ENCODE assay signal across 27 mouse cellular contexts in the genomic region with DNA sequence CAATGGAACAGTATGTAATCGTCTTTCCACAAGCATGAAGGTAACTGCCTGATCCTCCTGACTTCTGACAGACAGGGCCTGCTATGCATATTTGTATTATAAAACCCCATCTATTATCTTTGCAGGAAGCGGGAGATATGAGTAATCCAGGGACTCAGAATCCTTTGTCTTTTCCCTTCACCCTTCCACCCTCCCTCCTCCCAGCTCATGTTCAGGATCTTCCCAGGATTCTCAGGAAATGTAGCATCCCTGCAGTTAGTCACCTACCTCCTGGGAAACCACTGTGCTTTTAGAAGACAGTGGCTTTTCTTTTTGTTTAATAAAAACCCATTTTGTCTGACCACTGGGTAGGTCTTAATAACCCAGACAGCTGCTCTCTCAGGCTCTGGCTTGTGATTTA.
DNase-seq lines count a peak whose midpoint lies in the region; ATAC-seq and TF ChIP-seq lines count a peak whose summit lies in the region.
"Had no signal": no experiment of that assay in that cellular context is flagged by ENCODE, and none has a peak within 500 bp of the region (broad histone marks: within the 10 kb centered on the region; RNA-seq: fewer than 3 reads in every experiment).

No protein-coding gene starts in this region.

- intact Hi-C loops in gastrocnemius, adult 2 months (cut with DNase I): loop anchor here (10.0 kb wide), 2 partner anchors 137 to 317 kb away; no protein-coding TSS in a partner anchor
- intact Hi-C loops in gastrocnemius, postnatal 14 days (cut with DNase I; ENCODE audit: low total_unique reads): no loop called here
- intact Hi-C loops in heart, postnatal 14 days (cut with DNase I): loop anchor here (10.0 kb wide), 1 partner anchor 137 kb away; no protein-coding TSS in a partner anchor

- H3K36me3 ChIP-seq in heart, postnatal 0 days (replicated peaks; ENCODE audit: control insufficient read depth, insufficient read depth, low read length): peaks cover 49% of the 10 kb centered on the region
- H3K36me3 ChIP-seq in stomach, embryonic 14.5 days (ENCODE audit: control insufficient read depth, insufficient read depth, low read length): peaks cover 7% of the 10 kb centered on the region; the same call in 1 of the 2 replicates
- H3K36me3 ChIP-seq: midbrain, embryonic 13.5 days had no signal

- H3K4me2 ChIP-seq in heart, postnatal 0 days (ENCODE audit: low read depth, low read length): no peak overlapping the region
- no peak overlapping the region for H3K4me2 ChIP-seq in stomach, embryonic 14.5 days (replicated peaks; ENCODE audit: low read depth, low read length)
- H3K4me2 ChIP-seq: heart, embryonic 11.5 days; hindbrain, embryonic 13.5 days; liver, embryonic 12.5 days; midbrain, embryonic 13.5 days had no signal

- TF ChIP-seq CTCF in gastrocnemius, adult 2 months (IDR thresholded peaks at IDR 0.05): no peak
- no peak for TF ChIP-seq CTCF in heart, postnatal 0 days (IDR thresholded peaks at IDR 0.05; ENCODE audit: low read depth)

- no peak for DNase-seq in gastrocnemius, adult 2 months
- DNase-seq in gastrocnemius, postnatal 14 days: no peak
- no peak for DNase-seq in heart, postnatal 0 days (ENCODE audit: low spot score)
- DNase-seq in heart, postnatal 14 days: no peak
- peak; percentile 42 for DNase-seq in brain, adult 2 months (ENCODE audit: low read depth, low spot score)
- no peak for DNase-seq in frontal cortex, postnatal 14 days (ENCODE audit: low spot score in 2 of 2)
- DNase-seq: adrenal gland, postnatal 25 days; cerebellum, adult 2 months; cerebellum, postnatal 25 days; forebrain, postnatal 0 days; heart, postnatal 4 days; kidney, adult 9 months; kidney, postnatal 10 days; layer of hippocampus, postnatal 36 days; left cerebral cortex, postnatal 4 days; liver, postnatal 0 days; lung, postnatal 4 days had no signal

- no peak overlapping the region for H3K4me3 ChIP-seq in gastrocnemius, adult 2 months
- no peak overlapping the region for H3K4me3 ChIP-seq in heart, postnatal 0 days (ENCODE audit: low read depth, low read length)
- H3K4me3 ChIP-seq in stomach, embryonic 14.5 days (ENCODE audit: low read depth, low read length): no peak overlapping the region
- H3K4me3 ChIP-seq: erythroblast, embryonic 14.5 days; hindbrain, embryonic 13.5 days; liver, embryonic 12.5 days; megakaryocyte, embryonic 14.5 days; midbrain, embryonic 13.5 days had no signal

- no peaks in the 10 kb centered on the region for H3K9me3 ChIP-seq in heart, postnatal 0 days (replicated peaks; ENCODE audit: control insufficient read depth, low read length)
- H3K9me3 ChIP-seq in stomach, embryonic 14.5 days (ENCODE audit: control insufficient read depth, low read depth, low read length): no peaks in the 10 kb centered on the region
- H3K9me3 ChIP-seq: hindbrain, embryonic 13.5 days; liver, embryonic 12.5 days; megakaryocyte, embryonic 14.5 days; midbrain, embryonic 13.5 days had no signal

- H3K27ac ChIP-seq in gastrocnemius, adult 2 months: peak overlapping the region; percentile 70
- peak overlapping the region; percentile 60 for H3K27ac ChIP-seq in heart, postnatal 0 days (ENCODE audit: low read depth)
- H3K27ac ChIP-seq in stomach, embryonic 14.5 days (ENCODE audit: low read length): peak overlapping the region; percentile 7
- H3K27ac ChIP-seq: hindbrain, embryonic 13.5 days; liver, embryonic 12.5 days; midbrain, embryonic 13.5 days had no signal

- H3K9ac ChIP-seq in heart, postnatal 0 days (replicated peaks; ENCODE audit: low read depth, low read length): no peak overlapping the region
- H3K9ac ChIP-seq in stomach, embryonic 14.5 days (replicated peaks; ENCODE audit: low read depth, low read length): no peak overlapping the region
- H3K9ac ChIP-seq: forebrain, postnatal 0 days; hindbrain, embryonic 13.5 days; liver, embryonic 12.5 days; liver, postnatal 0 days; midbrain, embryonic 13.5 days had no signal

- TF ChIP-seq EP300 in heart, postnatal 0 days (IDR thresholded peaks at IDR 0.05; ENCODE audit: low read depth): no peak

- no peak for ATAC-seq in heart, postnatal 0 days (ENCODE audit: insufficient read depth, low read depth)
- ATAC-seq in stomach, embryonic 14.5 days (ENCODE audit: insufficient number of reproducible peaks, insufficient read depth, low FRiP score, low read depth): no peak
- ATAC-seq in cerebellum, adult (ENCODE audit: insufficient number of reproducible peaks, low FRiP score, low TSS enrichment): no peak
- ATAC-seq: forebrain, postnatal 0 days; intestine, postnatal 0 days; liver, embryonic 12.5 days; liver, postnatal 0 days; lung, postnatal 0 days; midbrain, embryonic 13.5 days had no signal

- 59% methylated on average over 2 of the region's 2 CpGs for WGBS in heart, postnatal 0 days
- WGBS in stomach, embryonic 14.5 days: 58% methylated on average over 2 of the region's 2 CpGs

- H3K4me1 ChIP-seq in heart, postnatal 0 days (ENCODE audit: control insufficient read depth, insufficient read depth): peaks cover 30% of the 10 kb centered on the region
- H3K4me1 ChIP-seq in stomach, embryonic 14.5 days (ENCODE audit: control insufficient read depth, insufficient read depth, low read length): peaks cover 4% of the 10 kb centered on the region; the same call in 1 of the 2 replicates
- H3K4me1 ChIP-seq: hindbrain, embryonic 13.5 days; midbrain, embryonic 13.5 days had no signal

- H3K27me3 ChIP-seq in heart, postnatal 0 days (ENCODE audit: control insufficient read depth, insufficient read depth, low read length): no peaks in the 10 kb centered on the region
- no peaks in the 10 kb centered on the region for H3K27me3 ChIP-seq in stomach, embryonic 14.5 days (ENCODE audit: control insufficient read depth, insufficient read depth, low read length)
- H3K27me3 ChIP-seq: hindbrain, embryonic 13.5 days; liver, embryonic 12.5 days; megakaryocyte, embryonic 14.5 days; midbrain, embryonic 13.5 days had no signal

Comparison
In these comparisons a context has a peak if more than half of its experiments do, and no peak if none do; other contexts are left out.
1. H3K27ac ChIP-seq: peak in every context shown above with its lines; median percentile 70 in gastrocnemius, adult 2 months; 60 in heart, postnatal 0 days; 7 in stomach, embryonic 14.5 days.